Mouse (Mus musculus) ES-E14 (cell line): ENCODE data around the gene Enpp5.

Experiments
- CHD2 ChIP-seq: IDR thresholded peaks from 2 replicates; pipeline ENCODE4 v1.6.1; 2014; ENCODE audit warnings: mild to moderate bottlenecking, low read depth, low read length, inconsistent platforms
- HCFC1 ChIP-seq: IDR thresholded peaks from 2 replicates; pipeline ENCODE4 v1.6.1; 2012; ENCODE audit warnings: low read length, inconsistent platforms, borderline replicate concordance; ENCODE audit not compliant: insufficient read depth
- MAFK ChIP-seq: IDR thresholded peaks from 2 replicates; pipeline ENCODE4 v1.6.1; 2014; ENCODE audit warnings: mild to moderate bottlenecking, low read depth, low read length, inconsistent platforms; ENCODE audit not compliant: insufficient read depth
- ZC3H11A ChIP-seq: IDR thresholded peaks from 2 replicates; pipeline ENCODE4 v1.6.1; 2012; ENCODE audit warnings: low read depth, mild to moderate bottlenecking, inconsistent platforms, low read length, borderline replicate concordance

DNA sequence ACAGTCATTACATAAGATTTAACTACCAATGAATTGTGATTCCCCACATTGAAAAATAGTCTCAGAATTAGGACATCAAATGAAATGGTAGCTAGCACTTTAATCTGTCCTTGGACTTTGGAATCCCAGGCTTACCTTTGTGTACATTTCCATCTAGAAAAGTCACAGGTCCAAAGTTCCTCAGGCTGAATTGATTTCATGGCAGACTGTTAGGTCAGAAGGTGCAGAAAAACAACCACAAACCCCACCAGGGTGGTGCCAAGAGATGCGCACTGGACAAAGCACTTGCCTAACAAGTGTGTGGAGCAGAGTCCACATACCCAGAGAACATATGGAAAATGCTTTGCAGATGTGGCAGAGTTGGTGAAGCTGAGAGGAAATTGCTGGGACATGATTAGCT lies 21.5 kb upstream of the Enpp5 start:
- no peak for TF ChIP-seq HCFC1
- TF ChIP-seq CHD2: no peak
- TF ChIP-seq MAFK: no peak
- no peak for TF ChIP-seq ZC3H11A
